Mouse (Mus musculus): ENCODE measurements around the gene Phyhd1.

Gene Phyhd1

GRCm38 (mm10) chr2:30265767-30266253 is at the start of gene Phyhd1:
TSS of gene Phyhd1 (plus strand) at chr2:30266203.
- DNase-seq = no peak

- DNase-seq = no peak
Observed at GRCm38 (mm10) chr2:30216293-30216692, 49.7 kb upstream of the Phyhd1 start.

GRCm38 (mm10) chr2:30235593-30235992 is 30.4 kb upstream of the Phyhd1 start:
- DNase-seq = no peak

- no peak for DNase-seq
Observed at GRCm38 (mm10) chr2:30236426-30237198, 29.4 kb upstream of the Phyhd1 start.

- peak; percentile 100 for DNase-seq
Observed at GRCm38 (mm10) chr2:30237199-30237880, 28.7 kb upstream of the Phyhd1 start, which contains the start of gene Lrrc8a. TSS of gene Lrrc8a (plus strand) at chr2:30237715.

GRCm38 (mm10) chr2:30237881-30238280 is 28.1 kb upstream of the Phyhd1 start:
- peak; percentile 70 for DNase-seq

GRCm38 (mm10) chr2:30238906-30239465 is 27.0 kb upstream of the Phyhd1 start:
- no peak for DNase-seq

GRCm38 (mm10) chr2:30239777-30240176 is 26.2 kb upstream of the Phyhd1 start:
- no peak for DNase-seq

GRCm38 (mm10) chr2:30240267-30240666 is 25.7 kb upstream of the Phyhd1 start, which contains the start of gene Gm28035:
TSS of gene Gm28035 (plus strand) at chr2:30240567.
- DNase-seq = no peak

GRCm38 (mm10) chr2:30242509-30242908 is 23.5 kb upstream of the Phyhd1 start:
- DNase-seq = no peak

GRCm38 (mm10) chr2:30243391-30243790 is 22.6 kb upstream of the Phyhd1 start:
- no peak for DNase-seq

GRCm38 (mm10) chr2:30244595-30245178 is 21.3 kb upstream of the Phyhd1 start:
- DNase-seq = no peak

- no peak for DNase-seq
Observed at GRCm38 (mm10) chr2:30247036-30247435, 19.0 kb upstream of the Phyhd1 start.

- DNase-seq = no peak
Observed at GRCm38 (mm10) chr2:30247681-30248080, 18.3 kb upstream of the Phyhd1 start.

GRCm38 (mm10) chr2:30249182-30249581 is 16.8 kb upstream of the Phyhd1 start:
- DNase-seq = no peak

- DNase-seq = no peak
Observed at GRCm38 (mm10) chr2:30250166-30251128, 15.6 kb upstream of the Phyhd1 start.

GRCm38 (mm10) chr2:30251417-30252104 is 14.4 kb upstream of the Phyhd1 start:
- no peak for DNase-seq

GRCm38 (mm10) chr2:30252521-30252920 is 13.5 kb upstream of the Phyhd1 start:
- no peak for DNase-seq

- no peak for DNase-seq
Observed at GRCm38 (mm10) chr2:30253809-30254208, 12.2 kb upstream of the Phyhd1 start.

- DNase-seq = no peak
Observed at GRCm38 (mm10) chr2:30255631-30256395, 10.2 kb upstream of the Phyhd1 start.
